Mouse (Mus musculus) lung, embryonic 14.5 days (tissue): ENCODE measurements around the gene Fam199x. TPM values are rescaled to one million over a fixed set of nuclear protein-coding genes. Genes with fewer than 3 reads are reported as not detected.
A peak's percentile ranks its signal among the peaks of the same experiment; 100 is the strongest.

Experiments
- ATAC-seq: fragments of 200-750 bp; cut with Nextera tagmentation; 2 replicates; pipeline ENCODE4 v1.8.0; 2017; ENCODE audit warnings: mild to moderate bottlenecking, moderate TSS enrichment, moderate library complexity; ENCODE audit not compliant: insufficient read depth
- DNase-seq: peaks from one replicate; pipeline ENCODE4 v3.0.0-alpha.2; 2015
- H3K27ac ChIP-seq: fragments of 300-500 bp; sonication (generic); 2 replicates; pipeline ENCODE4 v1.5.1; 2014; ENCODE audit warnings: low read depth, mild to moderate bottlenecking, moderate library complexity
- H3K27me3 ChIP-seq: fragments of 300-500 bp; sonication (generic); 2 replicates; pipeline ENCODE4 v1.6.1; 2014; ENCODE audit warnings: low read length, control low read depth; ENCODE audit not compliant: insufficient read depth
- H3K36me3 ChIP-seq: fragments of 300-500 bp; sonication (generic); 2 replicates; pipeline ENCODE4 v1.6.1; 2014; ENCODE audit warnings: control low read depth; ENCODE audit not compliant: insufficient read depth
- H3K4me1 ChIP-seq: fragments of 300-500 bp; sonication (generic); 2 replicates; pipeline ENCODE4 v1.6.1; 2014; ENCODE audit warnings: antibody characterized with exemption, control low read depth; ENCODE audit not compliant: insufficient read depth
- H3K4me2 ChIP-seq: fragments of 300-500 bp; sonication (generic); 2 replicates; pipeline ENCODE4 v1.6.1; 2014; ENCODE audit warnings: mild to moderate bottlenecking
- H3K4me3 ChIP-seq: fragments of 300-500 bp; sonication (generic); 2 replicates; pipeline ENCODE4 v1.5.1; 2014; ENCODE audit warnings: low read depth, low read length
- H3K9ac ChIP-seq: fragments of 300-500 bp; sonication (generic); 2 replicates; pipeline ENCODE4 v1.6.1; 2014
- H3K9me3 ChIP-seq: fragments of 300-500 bp; sonication (generic); 2 replicates; pipeline ENCODE4 v1.6.1; 2016; ENCODE audit warnings: low read depth, low read length, control low read depth
- CTCF ChIP-seq: IDR thresholded peaks from 2 replicates; pipeline ENCODE4 v1.5.1; 2016; ENCODE audit warnings: antibody characterized with exemption, low read depth
- WGBS: fragments of 180-500 bp; shearing (Covaris S2); extraction: QIAGEN DNeasy Blood & Tissue Kit; methylation state at CpG from one replicate; pipeline ENCODE4 v1.1.7; 2014; 5-methylcytosine and 5-hydroxymethylcytosine counted together
- polyA plus RNA-seq: library from polyadenylated mRNA; unstranded; fragments of >200 nt; fragmentation: Nextera tagmentation; extraction: Ambion mirVana; gene quantifications from 2 replicates; pipeline ENCODE4 v1.2.1, GENCODE M21; 2014

The Fam199x gene
- polyA plus RNA-seq, 1 experiment from 2014 or later: 14.3 TPM

- WGBS: 10% methylated on average over 40 of the region's 40 CpGs
- Histone ChIP-seq H3K9me3 (no peaks in the 10 kb centered on the region), H3K27me3 (peaks cover 66% of the 10 kb centered on the region), H3K27ac (no peak overlapping the region), H3K4me3 (peak overlapping the region; percentile 21), H3K36me3 (no peaks in the 10 kb centered on the region), H3K4me1 (no peaks in the 10 kb centered on the region), H3K4me2 (peak overlapping the region; percentile 32; the same call in 1 of the 2 replicates), H3K9ac (no peak overlapping the region)
- peak; percentile 82 for DNase-seq
- peak; percentile 58 for TF ChIP-seq CTCF
- peak; percentile 79 for ATAC-seq
These were observed 68.8 kb downstream of the Fam199x start for GRCm38 (mm10) chrX:137118097-137118746.

DNA sequence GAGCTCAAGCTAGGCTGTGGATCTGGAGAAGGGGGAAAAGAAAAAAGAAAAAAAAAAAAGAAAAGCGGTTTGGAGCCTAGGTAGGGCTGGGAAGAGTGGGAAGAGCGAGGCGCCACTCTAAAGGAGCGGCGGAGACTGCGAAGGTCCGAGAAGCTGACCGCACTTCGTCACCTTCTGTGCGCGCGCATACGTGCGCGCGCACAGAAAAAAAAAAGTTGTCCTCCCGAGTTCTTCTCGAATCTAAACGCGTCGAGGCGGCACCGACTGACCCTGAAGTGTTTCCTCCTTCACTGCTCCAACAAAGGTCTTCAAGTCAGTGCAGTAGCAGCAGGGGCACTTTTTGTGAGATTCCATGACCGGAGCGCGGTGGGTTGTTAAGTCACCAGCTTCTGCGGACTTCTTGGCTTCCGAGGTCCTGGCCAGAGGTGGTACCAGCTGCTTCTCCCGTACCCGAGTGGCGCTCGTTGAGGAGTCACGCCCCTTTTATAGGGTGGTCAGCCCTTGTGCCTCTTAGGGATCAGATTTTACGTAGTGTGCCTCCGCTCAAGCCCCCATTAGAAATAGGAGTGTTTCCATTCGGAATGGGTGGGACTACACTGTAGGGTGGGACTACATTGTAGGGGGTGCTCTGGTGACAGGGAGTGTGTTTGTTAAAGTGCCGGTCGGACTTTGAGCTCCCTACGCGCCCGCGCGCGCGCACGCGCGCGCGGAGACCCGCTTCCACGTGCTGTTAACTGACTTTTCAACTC lies 70.5 kb downstream of the Fam199x start:
- no peaks in the 10 kb centered on the region for H3K4me1 ChIP-seq
- no peak for TF ChIP-seq CTCF
- no peak overlapping the region for H3K27ac ChIP-seq
- 18% methylated on average over 49 of the region's 52 CpGs for WGBS
- H3K9ac ChIP-seq: no peak overlapping the region
- H3K9me3 ChIP-seq: no peaks in the 10 kb centered on the region
- H3K4me2 ChIP-seq: peak overlapping the region; percentile 41
- DNase-seq: peak; percentile 21
- peak overlapping the region; percentile 20 for H3K4me3 ChIP-seq
- peaks cover 68% of the 10 kb centered on the region for H3K27me3 ChIP-seq
- H3K36me3 ChIP-seq: no peaks in the 10 kb centered on the region
- ATAC-seq: 0 out of 2 replicates have a peak, but pooled peaks have one; percentile 25

- Histone ChIP-seq H3K27me3 (peaks cover 71% of the 10 kb centered on the region), H3K9ac (no peak within 1 kb of the TSS), H3K9me3 (no peaks in the 10 kb centered on the region), H3K4me1 (no peaks in the 10 kb centered on the region), H3K36me3 (no peaks in the 10 kb centered on the region), H3K4me3 (no peak within 1 kb of the TSS), H3K4me2 (no peak within 1 kb of the TSS), H3K27ac (no peak within 1 kb of the TSS)
- no peak for TF ChIP-seq CTCF
- ATAC-seq (no peak), DNase-seq (no peak)
- 10% methylated on average over 18 of the region's 21 CpGs for WGBS
These were observed 72.3 kb downstream of the Fam199x start, which contains the start of gene Esx1 for GRCm38 (mm10) chrX:137121718-137122117. Gene Esx1 (minus strand): TSS chrX:137122083.

DNA sequence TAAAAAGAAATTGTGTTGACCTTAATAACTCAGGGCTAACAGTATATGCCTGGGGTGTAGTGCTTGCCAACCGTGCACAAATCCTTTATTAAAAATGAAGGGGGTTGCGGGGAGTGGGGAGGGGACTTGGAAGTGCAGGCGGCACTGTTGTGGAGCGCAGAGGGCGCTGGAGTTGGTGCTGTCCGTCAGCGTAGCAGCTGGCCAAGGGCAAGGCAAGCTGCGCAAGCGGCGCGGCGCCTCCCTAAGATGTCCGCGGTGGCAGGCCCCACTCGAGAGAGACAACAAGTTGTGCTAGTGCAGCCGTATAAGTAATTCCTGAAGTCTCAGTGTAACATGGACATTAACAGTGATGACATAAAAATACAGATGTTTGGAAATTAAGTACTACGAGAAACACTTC lies 78.1 kb downstream of the Fam199x start:
- H3K27me3 ChIP-seq: peaks cover 34% of the 10 kb centered on the region
- no peak for DNase-seq
- TF ChIP-seq CTCF: no peak

More for the DNA sequence above, 78.1 kb downstream of the Fam199x start:
- Histone ChIP-seq H3K9ac (no peak overlapping the region), H3K27ac (no peak overlapping the region), H3K36me3 (no peaks in the 10 kb centered on the region), H3K4me2 (no peak overlapping the region), H3K4me3 (no peak overlapping the region), H3K9me3 (no peaks in the 10 kb centered on the region), H3K4me1 (no peaks in the 10 kb centered on the region)
- no peak for ATAC-seq
- 12% methylated on average over 17 of the region's 17 CpGs for WGBS

Other genes starting within 250 kb of the Fam199x start
- 2.0 and 2.3 TPM in 2 replicates for gene Plp1, start 226.9 kb upstream of the Fam199x start, polyA plus RNA-seq
- gene Rab9b, start 180.8 kb upstream of the Fam199x start, polyA plus RNA-seq: 0.04 and 0.16 TPM in 2 replicates
- not detected in 2 replicates for gene H2bfm, start 122.3 kb upstream of the Fam199x start, polyA plus RNA-seq
- 27.6 and 44.5 TPM in 2 replicates for gene Tmsb15b2, start 74.1 kb upstream of the Fam199x start, polyA plus RNA-seq
- 1.6 and 3.4 TPM in 2 replicates for gene Tmsb15l, start 72.7 kb upstream of the Fam199x start, polyA plus RNA-seq
- 22.3 and 24.4 TPM in 2 replicates for gene Tmsb15b1, start 72.7 kb upstream of the Fam199x start, polyA plus RNA-seq
- 13.4 and 15.6 TPM in 2 replicates for gene Zcchc18, start 56.4 kb upstream of the Fam199x start, polyA plus RNA-seq
- gene Slc25a53, start 11.3 kb upstream of the Fam199x start, polyA plus RNA-seq: 11.1 and 11.4 TPM in 2 replicates
- gene Esx1, start 72.5 kb downstream of the Fam199x start, polyA plus RNA-seq: not detected in 2 replicates